Mouse (Mus musculus) 416B (cell line): ENCODE results near the gene Vmn1r233.

Source experiments
- DNase-seq: peaks from one replicate; pipeline ENCODE4 v3.0.0; 2011; ENCODE audit warnings: low read depth

Vmn1r233 gene

GRCm38 (mm10) chr17:20996364-20996763 lies at the start of gene Vmn1r233:
TSS of gene Vmn1r233 (minus strand) at chr17:20996464.
- no peak for DNase-seq

GRCm38 (mm10) chr17:21018410-21019080 lies 22.3 kb upstream of the Vmn1r233 start:
- no peak for DNase-seq

GRCm38 (mm10) chr17:21009726-21010125 lies 13.5 kb upstream of the Vmn1r233 start:
- DNase-seq: peak; percentile 51

- peak; percentile 93 for DNase-seq
Measured at GRCm38 (mm10) chr17:21008382-21009331, 12.4 kb upstream of the Vmn1r233 start, which contains the start of gene Zfp160. TSS of gene Zfp160 (plus strand) at chr17:21008903.

- no peak for DNase-seq
Measured at GRCm38 (mm10) chr17:20993716-20994115, 2.5 kb downstream of the Vmn1r233 start.

DNA sequence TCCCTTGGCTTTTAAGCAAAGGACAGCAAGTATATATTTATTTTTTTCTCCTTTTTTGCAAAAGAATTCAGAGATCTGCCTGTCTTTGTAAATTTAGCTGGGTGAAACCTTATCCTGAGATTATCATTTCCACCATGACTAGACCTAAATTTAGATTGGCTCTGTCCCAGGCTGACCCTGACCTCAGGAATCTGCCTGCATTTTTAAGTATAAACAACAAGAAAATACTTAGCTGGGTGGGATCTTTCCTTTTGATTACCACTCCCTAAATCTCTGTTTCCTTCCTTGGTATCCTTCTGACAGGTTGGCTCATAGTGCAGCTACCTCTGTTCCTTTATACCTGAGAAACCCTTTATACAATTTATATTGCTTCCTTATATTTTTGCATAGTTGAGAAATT lies 29.6 kb downstream of the Vmn1r233 start:
- no peak for DNase-seq

- no peak for DNase-seq
Measured at GRCm38 (mm10) chr17:20965421-20965820, 30.8 kb downstream of the Vmn1r233 start.

DNA sequence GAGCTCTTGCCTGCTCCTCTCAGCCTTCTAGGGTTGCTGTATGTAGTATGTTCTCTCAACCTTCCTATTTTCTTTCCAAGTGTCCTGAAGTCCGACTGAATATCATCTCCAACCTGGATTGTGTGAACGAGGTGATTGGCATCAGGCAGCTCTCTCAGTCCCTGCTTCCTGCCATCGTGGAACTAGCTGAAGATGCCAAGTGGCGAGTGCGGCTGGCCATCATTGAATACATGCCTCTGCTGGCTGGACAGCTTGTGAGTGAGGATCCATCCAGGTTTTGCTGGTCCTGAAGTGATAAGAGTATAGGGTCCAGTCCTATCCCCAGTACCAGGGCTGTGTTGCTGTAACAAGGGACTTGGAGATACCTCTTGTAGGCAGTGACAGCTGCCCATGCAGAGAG lies 35.9 kb downstream of the Vmn1r233 start:
- DNase-seq: no peak

- DNase-seq: no peak
Measured at GRCm38 (mm10) chr17:20946636-20947035, 49.6 kb downstream of the Vmn1r233 start.

- peak; percentile 32 for DNase-seq
Measured at GRCm38 (mm10) chr17:20946026-20946565, 50.2 kb downstream of the Vmn1r233 start.

GRCm38 (mm10) chr17:20944985-20945891 lies 51.0 kb downstream of the Vmn1r233 start, which contains the start of gene Ppp2r1a:
TSS of gene Ppp2r1a (plus strand) at chr17:20945311.
- DNase-seq: peak; percentile 100

- peak; percentile 69 for DNase-seq
Measured at GRCm38 (mm10) chr17:20944226-20944625, 52.0 kb downstream of the Vmn1r233 start.
